Mouse (Mus musculus): ENCODE measurements around the gene Thsd7a. TPM values are rescaled to one million over a fixed set of nuclear protein-coding genes. Genes with fewer than 3 reads are reported as not detected.

The Thsd7a gene
- total and polyA plus RNA-seq, 3 experiments = 0.30 TPM; not detected in 2

- no peak for TF ChIP-seq USF1 (IDR thresholded peaks at IDR 0.05; ENCODE audit: low read depth, low read length)
- no peaks in the 10 kb centered on the region for H3K9me3 ChIP-seq (replicated peaks; ENCODE audit: low read length)
- no peak for DNase-seq (ENCODE audit: extremely low read depth)
- H3K4me3 ChIP-seq (replicated peaks in 1 of 3; ENCODE audit: low read depth in 2 of 3, low read length in 2 of 3, poor library complexity in 1 of 3) = no peak overlapping the region
- no peaks in the 10 kb centered on the region for H3K36me3 ChIP-seq (replicated peaks in 1 of 2; ENCODE audit: control insufficient read depth in 1 of 2, insufficient read depth in 1 of 2, low read length in 1 of 2)
- no peaks in the 10 kb centered on the region for H3K27me3 ChIP-seq (replicated peaks)
- no peak overlapping the region for H3K9ac ChIP-seq (ENCODE audit: insufficient read depth, low read depth)
- dilution Hi-C loops (cut with MboI; ENCODE audit: extremely low pct_ligation_motif_present, extremely low pct_unique_long_range_greater_than_20kb, low sequenced_read_pairs) = no loop called here
- H3K79me2 ChIP-seq (replicated peaks; ENCODE audit: control insufficient read depth, extremely low read depth, insufficient read depth, poor library complexity, severe bottlenecking) = no peaks in the 10 kb centered on the region
- in situ Hi-C loops (cut with MboI; ENCODE audit: low pct_ligation_motif_present, low pct_unique_long_range_greater_than_20kb, low sequenced_read_pairs) = no loop called here
- H3K4me2 ChIP-seq (ENCODE audit: insufficient read depth, low read depth, poor library complexity, severe bottlenecking) = no peak overlapping the region
- H3K4me1 ChIP-seq (ENCODE audit: control insufficient read depth in 1 of 2, insufficient read depth in 2 of 2) = no peaks in the 10 kb centered on the region
- H3K27ac ChIP-seq (ENCODE audit: insufficient read depth, low read depth) = no peak overlapping the region
Measured at GRCm38 (mm10) chr6:12503867-12504266, 245.3 kb downstream of the Thsd7a start.

GRCm38 (mm10) chr6:12500888-12501287 is 248.3 kb downstream of the Thsd7a start:
- Histone ChIP-seq H3K79me2 (replicated peaks; ENCODE audit: control insufficient read depth, extremely low read depth, insufficient read depth, poor library complexity, severe bottlenecking) (no peaks in the 10 kb centered on the region), H3K4me2 (ENCODE audit: insufficient read depth, low read depth, poor library complexity, severe bottlenecking) (no peak overlapping the region), H3K27me3 (replicated peaks) (no peaks in the 10 kb centered on the region), H3K36me3 (replicated peaks in 1 of 2; ENCODE audit: control insufficient read depth in 1 of 2, insufficient read depth in 1 of 2, low read length in 1 of 2) (no peaks in the 10 kb centered on the region), H3K9ac (ENCODE audit: insufficient read depth, low read depth) (no peak overlapping the region), H3K4me1 (ENCODE audit: control insufficient read depth in 1 of 2, insufficient read depth in 2 of 2) (no peaks in the 10 kb centered on the region), H3K27ac (ENCODE audit: insufficient read depth, low read depth) (no peak overlapping the region), H3K9me3 (replicated peaks; ENCODE audit: low read length) (no peaks in the 10 kb centered on the region), H3K4me3 (replicated peaks in 1 of 3; ENCODE audit: low read depth in 2 of 3, low read length in 2 of 3, poor library complexity in 1 of 3) (no peak overlapping the region)
- TF ChIP-seq USF1 (IDR thresholded peaks at IDR 0.05; ENCODE audit: low read depth, low read length) (no peak), UBTF (IDR thresholded peaks at IDR 0.05; ENCODE audit: low read depth, low read length) (no peak), ZMIZ1 (IDR thresholded peaks at IDR 0.05; ENCODE audit: low read depth, low read length) (no peak), MEF2A (IDR thresholded peaks at IDR 0.05; ENCODE audit: borderline replicate concordance, low read depth, low read length) (no peak), RAD21 (IDR thresholded peaks at IDR 0.05; ENCODE audit: low read depth, low read length) (no peak), ZKSCAN1 (IDR thresholded peaks at IDR 0.05; ENCODE audit: borderline replicate concordance, low read depth, low read length) (no peak), NELFE (IDR thresholded peaks at IDR 0.05; ENCODE audit: low read depth, low read length) (no peak), PAX5 (IDR thresholded peaks at IDR 0.05; ENCODE audit: low read length) (no peak), SMC3 (IDR thresholded peaks at IDR 0.05; ENCODE audit: low read depth, low read length) (no peak), USF2 (conservative IDR thresholded peaks at IDR 0.05; ENCODE audit: low read depth, low read length) (no peak), JUND (conservative IDR thresholded peaks at IDR 0.05; ENCODE audit: low read depth, low read length) (no peak), MAZ (IDR thresholded peaks at IDR 0.05; ENCODE audit: low read depth, low read length) (no peak), SIN3A (IDR thresholded peaks at IDR 0.05; ENCODE audit: low read length) (no peak), ZNF384 (IDR thresholded peaks at IDR 0.05; ENCODE audit: low read depth, low read length) (no peak), JUN (IDR thresholded peaks at IDR 0.05; ENCODE audit: insufficient read depth, low read depth, low read length) (no peak), HCFC1 (IDR thresholded peaks at IDR 0.05; ENCODE audit: low read depth, low read length) (no peak), ELF1 (IDR thresholded peaks at IDR 0.05; ENCODE audit: low read depth, low read length) (no peak)
- dilution Hi-C loops (cut with MboI; ENCODE audit: extremely low pct_ligation_motif_present, extremely low pct_unique_long_range_greater_than_20kb, low sequenced_read_pairs) = no loop called here
- DNase-seq (ENCODE audit: extremely low read depth) = no peak
- in situ Hi-C loops (cut with MboI; ENCODE audit: low pct_ligation_motif_present, low pct_unique_long_range_greater_than_20kb, low sequenced_read_pairs) = no loop called here
